15 mouse cellular contexts compared by ENCODE assay signal in the genomic region with DNA sequence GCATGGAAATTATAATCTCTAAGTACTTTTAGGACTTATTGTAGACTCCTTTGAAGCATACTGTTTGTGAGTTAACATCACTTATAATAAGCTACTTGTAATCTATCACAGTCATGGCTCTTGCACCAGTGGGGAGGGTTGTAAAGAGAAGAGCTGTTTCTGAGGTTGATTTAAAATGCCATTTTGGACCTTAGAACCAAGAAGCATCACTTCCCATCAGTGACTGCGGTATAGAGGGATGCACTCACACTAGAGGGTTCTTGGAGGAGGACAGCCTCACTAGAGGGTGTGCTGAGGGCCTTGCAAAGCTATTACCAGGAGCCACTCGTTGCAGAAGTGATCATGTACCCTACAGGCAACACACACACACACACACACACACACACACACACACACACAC. TPM values are rescaled to one million over a fixed set of nuclear protein-coding genes. Genes with fewer than 3 reads are reported as not detected.
DNase-seq lines count a peak whose midpoint lies in the region; ATAC-seq lines count a peak whose summit lies in the region.
"Had no signal": no experiment of that assay in that cellular context is flagged by ENCODE, and none has a peak within 500 bp of the region (broad histone marks: within the 10 kb centered on the region; RNA-seq: fewer than 3 reads in every experiment).

No protein-coding gene starts in this region.

- no peaks in the 10 kb centered on the region for H3K36me3 ChIP-seq in heart, embryonic 15.5 days
- H3K36me3 ChIP-seq in liver, embryonic 12.5 days = no peaks in the 10 kb centered on the region
- no peaks in the 10 kb centered on the region for H3K36me3 ChIP-seq in liver, embryonic 11.5 days (ENCODE audit: control insufficient read depth, insufficient read depth, low read length)
- no peaks in the 10 kb centered on the region for H3K36me3 ChIP-seq in embryonic facial prominence, embryonic 15.5 days
- no peaks in the 10 kb centered on the region for H3K36me3 ChIP-seq in stomach, embryonic 16.5 days (ENCODE audit: control insufficient read depth, insufficient read depth, low read length)
- H3K36me3 ChIP-seq: hindbrain, embryonic 15.5 days had no signal

- 63% methylated on average over 2 of the region's 2 CpGs for WGBS in heart, embryonic 15.5 days
- 49% methylated on average over 2 of the region's 2 CpGs for WGBS in liver, embryonic 12.5 days (ENCODE audit: insufficient replicate concordance)
- WGBS in liver, embryonic 11.5 days = 64% methylated on average over 2 of the region's 2 CpGs
- WGBS in embryonic facial prominence, embryonic 15.5 days = 70% methylated on average over 2 of the region's 2 CpGs
- 61% methylated on average over 2 of the region's 2 CpGs for WGBS in stomach, embryonic 16.5 days

- peak overlapping the region; percentile 54 for H3K4me2 ChIP-seq in heart, embryonic 15.5 days
- no peak overlapping the region for H3K4me2 ChIP-seq in liver, embryonic 12.5 days
- H3K4me2 ChIP-seq in liver, embryonic 11.5 days = no peak overlapping the region
- peak overlapping the region; percentile 29; the same call in 1 of the 2 replicates for H3K4me2 ChIP-seq in embryonic facial prominence, embryonic 15.5 days (replicated peaks)
- H3K4me2 ChIP-seq in stomach, embryonic 16.5 days (ENCODE audit: low read depth, low read length) = peak overlapping the region; percentile 54
- H3K4me2 ChIP-seq: hindbrain, embryonic 15.5 days had no signal

- H3K27ac ChIP-seq in heart, embryonic 15.5 days = peak overlapping the region; percentile 77
- H3K27ac ChIP-seq in liver, embryonic 12.5 days = 0 out of 2 replicates have a peak overlapping the region, but pooled peaks have one; percentile 20
- H3K27ac ChIP-seq in liver, embryonic 11.5 days (ENCODE audit: low read depth, low read length) = no peak overlapping the region
- no peak overlapping the region for H3K27ac ChIP-seq in embryonic facial prominence, embryonic 15.5 days (replicated peaks)
- H3K27ac ChIP-seq in stomach, embryonic 16.5 days (ENCODE audit: low read length) = no peak overlapping the region

- H3K4me3 ChIP-seq in heart, embryonic 15.5 days = peak overlapping the region; percentile 36
- H3K4me3 ChIP-seq in liver, embryonic 12.5 days = no peak overlapping the region
- no peak overlapping the region for H3K4me3 ChIP-seq in liver, embryonic 11.5 days (ENCODE audit: low read depth, low read length)
- no peak overlapping the region for H3K4me3 ChIP-seq in embryonic facial prominence, embryonic 15.5 days (replicated peaks)
- H3K4me3 ChIP-seq in stomach, embryonic 16.5 days (replicated peaks; ENCODE audit: low read length) = no peak overlapping the region
- H3K4me3 ChIP-seq: hindbrain, embryonic 15.5 days; megakaryocyte, embryonic 14.5 days had no signal

- H3K4me1 ChIP-seq in heart, embryonic 15.5 days (replicated peaks) = peaks cover 36% of the 10 kb centered on the region
- H3K4me1 ChIP-seq in liver, embryonic 12.5 days = peaks cover 39% of the 10 kb centered on the region
- peaks cover 14% of the 10 kb centered on the region for H3K4me1 ChIP-seq in liver, embryonic 11.5 days (replicated peaks; ENCODE audit: control insufficient read depth, insufficient read depth, low read length)
- H3K4me1 ChIP-seq in embryonic facial prominence, embryonic 15.5 days = peaks cover 16% of the 10 kb centered on the region
- H3K4me1 ChIP-seq in stomach, embryonic 16.5 days (ENCODE audit: control insufficient read depth, insufficient read depth, low read length) = peaks cover 16% of the 10 kb centered on the region
- H3K4me1 ChIP-seq: hindbrain, embryonic 15.5 days had no signal

- no peaks in the 10 kb centered on the region for H3K9me3 ChIP-seq in heart, embryonic 15.5 days (replicated peaks)
- no peaks in the 10 kb centered on the region for H3K9me3 ChIP-seq in liver, embryonic 12.5 days (replicated peaks)
- H3K9me3 ChIP-seq in liver, embryonic 11.5 days (ENCODE audit: control insufficient read depth, low read length) = no peaks in the 10 kb centered on the region
- H3K9me3 ChIP-seq in embryonic facial prominence, embryonic 15.5 days (replicated peaks) = no peaks in the 10 kb centered on the region
- H3K9me3 ChIP-seq in stomach, embryonic 16.5 days (replicated peaks; ENCODE audit: control insufficient read depth, low read length) = no peaks in the 10 kb centered on the region
- H3K9me3 ChIP-seq: hindbrain, embryonic 15.5 days; megakaryocyte, embryonic 14.5 days had no signal

- DNase-seq in heart, adult 9 months (ENCODE audit: low spot score in 2 of 2) = no peak
- DNase-seq in liver, embryonic 11.5 days (ENCODE audit: low spot score) = no peak
- DNase-seq in embryo, embryonic 9.5 days (ENCODE audit: extremely low spot score) = no peak
- DNase-seq: adrenal gland, adult 8-10 months; cerebellum, postnatal 25 days; forebrain, postnatal 0 days; gastrocnemius, postnatal 14 days; kidney, postnatal 4 days; thymus, postnatal 25 days had no signal

- no peaks in the 10 kb centered on the region for H3K27me3 ChIP-seq in heart, embryonic 15.5 days
- H3K27me3 ChIP-seq in liver, embryonic 12.5 days (replicated peaks) = peaks cover 3% of the 10 kb centered on the region; the same call in 1 of the 2 replicates
- H3K27me3 ChIP-seq in liver, embryonic 11.5 days (replicated peaks; ENCODE audit: control insufficient read depth, insufficient read depth, low read length) = no peaks in the 10 kb centered on the region
- no peaks in the 10 kb centered on the region for H3K27me3 ChIP-seq in embryonic facial prominence, embryonic 15.5 days
- H3K27me3 ChIP-seq in stomach, embryonic 16.5 days (ENCODE audit: control insufficient read depth, insufficient read depth, low read length) = no peaks in the 10 kb centered on the region
- H3K27me3 ChIP-seq: hindbrain, embryonic 15.5 days; megakaryocyte, embryonic 14.5 days had no signal

- ATAC-seq in heart, embryonic 15.5 days (replicated peaks; ENCODE audit: insufficient number of reproducible peaks, insufficient read depth, low FRiP score, low read depth) = no peak
- no peak for ATAC-seq in liver, embryonic 12.5 days
- no peak for ATAC-seq in liver, embryonic 11.5 days (replicated peaks; ENCODE audit: low FRiP score)
- no peak for ATAC-seq in embryonic facial prominence, embryonic 15.5 days (ENCODE audit: insufficient number of reproducible peaks, low FRiP score, low TSS enrichment, low read depth)
- no peak for ATAC-seq in stomach, embryonic 16.5 days (ENCODE audit: insufficient read depth, low FRiP score)
- ATAC-seq: forebrain, postnatal 0 days had no signal

- no peak overlapping the region for H3K9ac ChIP-seq in heart, embryonic 15.5 days
- H3K9ac ChIP-seq in liver, embryonic 12.5 days = no peak overlapping the region
- no peak overlapping the region for H3K9ac ChIP-seq in liver, embryonic 11.5 days (ENCODE audit: low read depth, low read length)
- H3K9ac ChIP-seq in embryonic facial prominence, embryonic 15.5 days = no peak overlapping the region
- no peak overlapping the region for H3K9ac ChIP-seq in stomach, embryonic 16.5 days (ENCODE audit: low read length)
- H3K9ac ChIP-seq: forebrain, postnatal 0 days; hindbrain, embryonic 15.5 days had no signal

RNA-seq across cellular contexts. Expression of gene Il1r1, which starts 0.7 kb away (rescaled TPM):
- 7.0 and 8.7 TPM in 2 replicates for polyA plus RNA-seq in heart, embryonic 15.5 days (2015; fragmentation: Nextera tagmentation; extraction: Ambion mirVana)
- polyA plus RNA-seq in liver, embryonic 12.5 days (2016; fragmentation: Nextera tagmentation; extraction: Ambion mirVana) = 15.7 and 17.8 TPM in 2 replicates
- polyA plus RNA-seq in liver, embryonic 11.5 days (2014; fragmentation: Nextera tagmentation; extraction: Ambion mirVana) = 22.0 and 23.8 TPM in 2 replicates
- 10.3 and 10.9 TPM in 2 replicates for polyA plus RNA-seq in embryonic facial prominence, embryonic 15.5 days (2015; fragmentation: Nextera tagmentation; extraction: Ambion mirVana)
- polyA plus RNA-seq in stomach, embryonic 16.5 days (2015; fragmentation: Nextera tagmentation; extraction: Ambion mirVana) = 11.4 and 12.3 TPM in 2 replicates

Comparison
In these comparisons a context has a peak if more than half of its experiments do, and no peak if none do; other contexts are left out.
1. H3K27ac ChIP-seq: peak in heart, embryonic 15.5 days (single experiment) and liver, embryonic 12.5 days (single experiment); none in liver, embryonic 11.5 days (single experiment), embryonic facial prominence, embryonic 15.5 days (single experiment) and stomach, embryonic 16.5 days (single experiment).
2. H3K4me2 ChIP-seq: peak in heart, embryonic 15.5 days (single experiment), embryonic facial prominence, embryonic 15.5 days (single experiment) and stomach, embryonic 16.5 days (single experiment); none in liver, embryonic 12.5 days (single experiment) and liver, embryonic 11.5 days (single experiment).